Mouse (Mus musculus): ENCODE data around the gene Commd1.

- TF ChIP-seq TAL1 (IDR thresholded peaks at IDR 0.05; ENCODE audit: low read length), result no peak
- no peak for TF ChIP-seq GATA1 (IDR thresholded peaks at IDR 0.05; ENCODE audit: low read length)
Observed at GRCm38 (mm10) chr11:22911831-22912230, 70.4 kb downstream of the Commd1 start.

Measured in erythroblast, embryonic 14.5 days (primary cell).